Mouse (Mus musculus) left cerebral cortex, postnatal 14 days (tissue): ENCODE results near the gene Fam129a. TPM values are rescaled to one million over a fixed set of nuclear protein-coding genes. Genes with fewer than 3 reads are reported as not detected.

ENCODE experiments used
- DNase-seq, 2 experiments: peaks; one replicate each; pipeline ENCODE4 v3.0.0; 2021 to 2022; ENCODE audit warnings: low spot score in 2 of 2, mixed read lengths in 1 of 2
- intact Hi-C: fragments of 180-260 bp; cut with DNase I; formaldehyde crosslinking; loops from one replicate; pipeline ENCODE4 v1.15.1; 2025
- total RNA-seq, 2 experiments: library from RNA; stranded (reverse); gene quantifications; 2 replicates each; pipeline ENCODE4 v1.2.3; 2021

The Fam129a gene
- total RNA-seq, 2 experiments from 2014 or later, result 5.4 to 5.9 TPM

- no peak for DNase-seq
- intact Hi-C loops, result no loop called here
Measured at GRCm38 (mm10) chr1:151658291-151658830, 87.4 kb downstream of the Fam129a start.

GRCm38 (mm10) chr1:151659636-151660035 lies 88.7 kb downstream of the Fam129a start:
- intact Hi-C loops, result no loop called here

GRCm38 (mm10) chr1:151660251-151660650 lies 89.3 kb downstream of the Fam129a start:
- no peak for DNase-seq
- intact Hi-C loops, result no loop called here

More at GRCm38 (mm10) chr1:151659636-151660035, 88.7 kb downstream of the Fam129a start:
- DNase-seq, result no peak

- no peak for DNase-seq
- intact Hi-C loops, result no loop called here
Measured at GRCm38 (mm10) chr1:151660883-151661282, 89.9 kb downstream of the Fam129a start.

- no peak for DNase-seq
- intact Hi-C loops, result no loop called here
Measured at GRCm38 (mm10) chr1:151661684-151662439, 90.9 kb downstream of the Fam129a start.

GRCm38 (mm10) chr1:151662958-151663357 lies 92.0 kb downstream of the Fam129a start:
- intact Hi-C loops, result no loop called here
- DNase-seq, result no peak

GRCm38 (mm10) chr1:151664384-151664783 lies 93.4 kb downstream of the Fam129a start:
- DNase-seq, result no peak
- intact Hi-C loops, result no loop called here

- intact Hi-C loops, result no loop called here
Measured at GRCm38 (mm10) chr1:151664837-151665431, 93.9 kb downstream of the Fam129a start.

GRCm38 (mm10) chr1:151667351-151668074 lies 96.5 kb downstream of the Fam129a start:
- intact Hi-C loops, result no loop called here
- DNase-seq, result no peak

More at GRCm38 (mm10) chr1:151664837-151665431, 93.9 kb downstream of the Fam129a start:
- DNase-seq, result no peak

- intact Hi-C loops, result no loop called here
- DNase-seq, result no peak
Measured at GRCm38 (mm10) chr1:151670006-151670591, 99.1 kb downstream of the Fam129a start.

- no peak for DNase-seq
- intact Hi-C loops, result no loop called here
Measured at GRCm38 (mm10) chr1:151675684-151676083, 104.7 kb downstream of the Fam129a start.

- DNase-seq, result no peak
- intact Hi-C loops, result no loop called here
Measured at GRCm38 (mm10) chr1:151677185-151677809, 106.3 kb downstream of the Fam129a start.

- intact Hi-C loops, result no loop called here
Measured at GRCm38 (mm10) chr1:151677975-151678374, 107.0 kb downstream of the Fam129a start.

GRCm38 (mm10) chr1:151679153-151679552 lies 108.2 kb downstream of the Fam129a start:
- no peak for DNase-seq
- intact Hi-C loops, result no loop called here

More at GRCm38 (mm10) chr1:151677975-151678374, 107.0 kb downstream of the Fam129a start:
- no peak for DNase-seq

- intact Hi-C loops, result no loop called here
- no peak for DNase-seq
Measured at GRCm38 (mm10) chr1:151679883-151680613, 109.1 kb downstream of the Fam129a start.

GRCm38 (mm10) chr1:151680971-151681370 lies 110.0 kb downstream of the Fam129a start:
- no peak for DNase-seq
- intact Hi-C loops, result no loop called here

GRCm38 (mm10) chr1:151682896-151683295 lies 111.9 kb downstream of the Fam129a start:
- DNase-seq, result no peak
- intact Hi-C loops, result no loop called here

GRCm38 (mm10) chr1:151684451-151684892 lies 113.5 kb downstream of the Fam129a start:
- intact Hi-C loops, result no loop called here
- no peak for DNase-seq
